Mouse (Mus musculus): ENCODE data around the gene Fpgs.

Gene Fpgs

DNA sequence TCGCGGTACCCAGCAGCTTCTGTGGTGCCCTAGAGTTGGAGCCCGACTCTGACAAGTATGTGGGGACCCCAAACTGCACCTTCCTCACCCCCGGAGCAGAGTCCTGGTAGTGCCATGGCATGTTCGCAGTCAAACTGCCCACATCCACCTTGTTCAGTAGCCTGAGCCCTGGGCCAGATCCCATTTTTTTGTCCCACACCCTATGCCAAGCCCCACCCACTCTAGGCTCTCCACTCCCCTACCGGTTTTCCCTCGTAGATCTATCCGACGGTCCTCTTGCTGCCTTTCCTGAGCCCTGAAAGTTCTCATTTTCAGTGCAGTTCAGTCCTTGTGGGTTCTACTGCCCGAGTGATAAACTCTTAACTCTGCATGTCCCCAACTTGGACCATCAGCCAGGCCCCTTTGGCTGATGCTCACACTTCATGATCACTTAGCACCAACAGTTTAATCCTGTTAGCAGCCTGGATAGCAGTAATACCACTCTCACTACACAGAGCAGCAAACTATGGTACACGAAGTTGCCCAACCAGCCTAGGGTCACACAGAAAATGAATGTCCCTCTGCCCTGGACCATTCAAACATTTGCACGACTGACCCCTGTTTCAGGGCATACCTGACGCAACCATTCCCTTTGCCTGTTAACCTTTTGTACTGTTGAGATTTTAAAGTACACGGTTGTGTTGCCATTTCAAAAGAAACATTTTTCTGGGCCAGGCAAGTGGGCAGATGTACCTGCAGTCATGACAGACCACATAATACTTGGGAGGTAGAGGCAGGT lies 2.8 kb downstream of the Fpgs start:
- DNase-seq (ENCODE audit: low spot score), result no peak

DNA sequence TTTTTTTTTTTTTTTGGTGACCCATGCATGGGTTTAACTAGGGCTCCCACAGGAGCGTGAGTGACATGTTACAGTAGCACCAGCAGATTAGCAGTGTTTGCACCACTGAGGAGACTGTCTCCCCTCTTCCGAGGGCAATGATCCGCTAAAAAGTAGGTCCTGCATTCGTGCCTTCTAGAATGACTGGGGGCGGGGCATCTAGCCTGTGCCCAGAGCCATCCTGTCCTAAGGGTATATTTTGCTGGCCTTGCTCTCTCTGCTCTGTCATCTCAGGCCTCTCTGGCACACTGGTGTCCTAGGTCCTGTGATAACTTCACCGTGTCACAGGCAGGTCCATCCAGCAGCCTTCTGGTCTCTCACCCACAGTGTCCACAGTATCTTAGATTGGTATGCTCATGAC lies 4.3 kb downstream of the Fpgs start:
- no peak for DNase-seq (ENCODE audit: low spot score)

DNA sequence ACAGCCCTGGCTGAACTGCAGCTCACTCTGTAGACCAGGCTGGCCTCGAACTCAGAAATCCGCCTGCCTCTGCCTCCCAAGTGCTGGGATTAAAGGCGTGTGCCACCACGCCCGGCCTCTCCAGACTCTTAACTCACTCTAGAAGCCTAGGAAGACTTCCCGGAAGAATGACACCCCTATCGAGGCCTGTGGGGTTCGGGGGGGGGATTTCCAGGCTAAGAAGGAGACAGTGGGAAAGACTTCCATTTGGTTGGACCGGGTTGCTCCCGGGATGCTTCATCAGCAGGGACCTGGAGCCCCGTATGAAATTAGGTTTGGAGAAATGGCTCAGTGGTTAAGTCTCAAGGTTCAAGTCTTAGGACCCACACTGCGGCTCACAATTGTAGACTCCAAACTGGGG lies 9.3 kb downstream of the Fpgs start:
- DNase-seq (ENCODE audit: low spot score), result no peak

DNA sequence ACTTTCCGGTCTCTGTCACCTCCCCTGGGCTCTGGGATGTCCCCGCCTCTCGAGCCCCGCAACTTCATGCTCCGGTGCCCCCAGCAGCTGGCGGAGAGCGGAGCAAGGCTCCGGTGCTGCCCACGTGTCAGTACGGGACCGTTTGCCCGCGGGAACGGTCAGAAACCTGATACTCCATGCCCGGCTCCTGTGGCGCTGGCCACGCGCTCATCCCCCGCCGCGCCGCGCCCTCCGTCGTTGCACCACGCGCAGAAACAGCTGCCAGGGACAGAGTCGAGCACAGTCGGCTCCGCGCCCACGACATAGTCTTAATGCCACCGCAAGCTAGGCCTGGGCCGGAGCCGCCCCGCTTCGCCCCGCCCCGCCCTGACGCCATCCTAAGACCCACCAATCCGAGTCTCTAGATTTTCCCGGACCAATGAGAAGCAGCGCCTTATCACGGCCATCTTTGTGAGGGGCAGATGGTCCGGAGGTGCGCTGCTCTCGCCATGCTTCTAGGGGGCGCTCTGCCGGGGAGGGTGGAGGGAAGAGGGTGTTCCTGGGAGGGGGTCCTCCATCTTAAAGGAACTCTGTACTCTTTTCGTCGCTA lies 10.0 kb downstream of the Fpgs start:
- peak; percentile 92 for DNase-seq (ENCODE audit: low spot score)

DNA sequence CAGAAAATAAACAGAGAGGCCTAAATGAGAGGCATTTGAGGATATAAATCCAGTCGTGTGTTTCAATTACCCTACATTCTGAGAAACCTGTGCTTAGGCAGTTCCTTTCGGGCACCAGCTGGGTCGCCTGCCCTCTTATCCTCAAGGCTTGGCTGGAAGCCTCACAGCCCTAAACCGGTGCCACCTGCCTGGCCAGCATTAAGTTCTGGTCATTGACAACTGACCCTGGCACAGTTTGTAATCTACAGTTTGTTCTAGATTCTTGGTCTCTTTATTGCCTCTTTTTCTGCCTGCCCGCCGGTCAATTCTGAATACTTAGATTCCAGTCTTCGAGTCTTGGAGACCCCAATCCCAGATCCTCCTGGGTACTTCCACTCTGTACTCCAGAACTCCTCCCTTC lies 10.7 kb downstream of the Fpgs start:
- DNase-seq (ENCODE audit: low spot score), result no peak

DNA sequence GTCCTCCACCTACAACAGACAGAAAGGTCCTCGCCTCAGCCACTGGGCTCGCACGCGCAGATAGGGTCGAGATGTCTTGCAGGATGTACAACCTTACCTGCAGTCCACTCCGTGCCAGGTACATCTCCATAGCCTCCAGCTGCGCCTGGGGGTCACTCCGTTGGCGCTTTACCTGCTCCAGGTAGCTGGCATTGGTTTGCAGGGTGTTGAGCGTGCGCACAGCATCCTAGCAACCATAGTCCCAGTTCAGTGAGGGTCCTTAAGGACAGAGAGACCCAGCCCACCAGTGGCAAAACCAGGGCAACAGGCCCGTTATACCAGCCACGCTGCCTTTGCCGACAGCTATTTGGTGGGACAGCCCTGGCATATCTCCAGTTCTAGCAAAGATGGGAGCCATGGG lies 11.4 kb downstream of the Fpgs start:
- no peak for DNase-seq (ENCODE audit: low spot score)

DNA sequence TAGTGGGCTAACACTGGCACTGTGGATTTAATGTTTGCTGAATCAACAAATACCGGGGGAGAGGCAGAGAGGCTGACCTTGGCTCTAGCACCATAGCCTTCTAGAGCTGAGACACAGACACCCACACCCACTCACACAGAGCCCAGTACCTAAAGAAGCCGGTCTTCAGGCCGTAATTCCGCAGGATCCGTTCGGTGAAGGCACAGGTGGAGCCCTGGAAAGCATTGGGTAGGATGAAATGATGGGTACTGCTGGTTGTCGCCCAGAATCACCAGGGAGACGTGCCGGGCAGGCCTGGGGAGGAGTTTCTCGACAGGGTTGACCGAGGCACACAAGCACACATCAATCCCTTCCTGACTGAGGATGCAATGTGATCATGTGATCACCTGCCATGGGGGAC lies 12.9 kb downstream of the Fpgs start:
- no peak for DNase-seq (ENCODE audit: low spot score)

DNA sequence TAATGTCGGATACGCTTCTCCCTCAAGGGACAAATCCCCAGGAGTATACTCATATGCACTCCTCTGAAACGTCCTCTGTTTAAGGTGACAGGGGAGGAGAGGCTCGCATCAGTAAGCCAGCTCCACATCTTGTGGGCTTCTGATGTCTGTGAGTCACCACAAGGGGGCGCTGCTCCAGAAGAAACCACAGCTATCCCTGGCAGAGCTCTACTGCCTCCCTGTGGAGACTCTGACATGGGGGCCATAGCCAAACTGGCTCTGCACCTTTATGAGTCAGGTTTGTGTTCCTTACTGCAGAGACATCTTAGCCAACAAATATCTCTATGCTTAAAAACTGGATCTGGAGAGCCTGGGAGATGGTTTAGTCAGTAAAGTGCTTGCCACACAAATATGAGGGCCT lies 14.5 kb downstream of the Fpgs start:
- DNase-seq (ENCODE audit: low spot score), result peak; percentile 77

DNA sequence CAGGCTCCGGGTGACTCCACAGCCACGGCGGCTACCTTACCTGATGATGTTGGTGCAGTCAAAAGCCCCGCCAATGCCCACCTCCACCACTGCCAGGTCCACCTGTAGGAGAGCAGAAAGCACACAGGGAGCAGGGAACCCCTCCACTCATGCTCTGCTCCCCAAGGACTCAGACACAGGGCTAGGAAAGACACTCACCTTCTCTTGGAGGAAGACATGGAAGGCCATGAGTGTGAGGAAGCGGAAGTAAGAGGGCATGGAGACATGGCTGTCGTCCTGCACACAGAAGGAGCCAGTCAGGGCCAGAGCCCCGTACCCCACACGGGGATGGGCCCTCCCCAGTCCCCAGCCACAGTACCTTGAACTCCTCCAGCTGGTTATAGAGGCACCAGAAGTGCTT lies 16.4 kb downstream of the Fpgs start:
- no peak for DNase-seq (ENCODE audit: low spot score)

DNA sequence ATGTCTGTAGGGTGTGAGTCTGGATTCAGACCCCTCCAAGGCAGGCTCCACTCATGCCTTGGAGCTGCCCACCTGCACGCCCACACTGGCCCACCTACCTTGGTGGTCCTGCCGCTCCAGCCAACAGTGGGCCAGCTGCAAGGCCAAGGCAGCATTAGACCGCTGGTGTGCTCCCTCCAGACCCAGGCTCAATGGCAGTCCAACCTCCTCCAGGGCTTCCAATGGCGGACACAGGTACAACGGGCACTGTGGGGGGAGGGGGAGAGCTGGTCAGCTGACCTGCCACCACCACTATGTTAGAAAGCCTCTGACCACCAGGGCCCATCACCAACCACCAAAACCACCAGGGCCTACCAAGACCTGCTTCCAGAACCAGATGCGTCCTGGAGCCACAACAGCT lies 17.3 kb downstream of the Fpgs start:
- DNase-seq (ENCODE audit: low spot score), result no peak

DNA sequence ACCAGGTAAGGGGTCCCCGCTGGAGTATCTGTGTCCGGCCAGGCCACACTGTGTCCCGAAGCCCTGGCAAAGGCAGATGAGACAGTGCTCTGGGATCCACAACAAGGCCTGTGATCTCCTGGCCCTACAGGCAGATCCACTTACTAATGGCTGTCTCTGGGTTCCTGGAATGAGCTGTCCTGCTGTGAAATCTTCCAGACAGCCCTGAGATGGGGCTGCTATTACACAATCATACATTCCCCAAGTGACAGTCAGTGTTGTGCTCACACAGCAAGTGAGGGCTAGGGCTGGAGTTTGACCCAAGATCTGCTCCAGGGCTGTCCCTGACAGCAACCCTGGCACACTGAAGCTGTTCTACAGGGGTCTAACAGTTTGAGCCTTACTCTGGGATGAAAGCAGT lies 18.1 kb downstream of the Fpgs start:
- no peak for DNase-seq (ENCODE audit: low spot score)

DNA sequence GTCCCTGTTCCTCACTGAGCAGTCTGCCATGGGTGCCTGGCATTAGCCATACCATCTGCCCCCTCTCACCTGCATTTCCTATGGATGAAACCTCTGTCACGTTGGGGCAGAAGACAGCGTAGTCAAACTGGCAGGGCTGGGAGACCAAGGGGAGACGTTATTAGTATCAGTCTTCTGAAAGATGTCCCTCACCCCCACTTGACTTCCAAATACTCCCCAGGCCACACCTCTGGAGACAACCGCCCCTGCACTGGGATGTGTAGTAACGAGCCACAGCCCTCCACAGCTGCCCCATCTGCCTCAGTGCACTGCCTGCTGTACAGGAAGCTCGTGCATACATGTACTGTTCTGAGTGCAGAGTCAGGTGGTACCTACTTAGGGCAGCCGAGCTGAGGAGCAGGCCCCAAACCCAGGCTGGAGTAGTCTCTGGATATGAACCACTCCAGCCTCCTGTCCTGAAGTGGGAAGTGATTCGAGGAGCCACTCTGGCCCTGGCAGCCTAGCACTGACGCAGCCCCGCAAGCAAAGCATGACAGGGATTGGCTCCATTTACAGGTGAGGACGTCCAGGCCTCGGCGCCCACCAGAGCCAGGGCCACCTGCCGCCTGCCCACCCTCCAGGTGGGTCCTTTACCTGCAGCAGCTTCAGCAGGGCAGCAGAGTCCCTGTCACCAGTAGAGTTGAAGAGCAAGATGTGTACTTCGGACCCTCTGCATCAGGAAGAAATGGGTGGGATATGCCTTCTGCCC lies 19.1 kb downstream of the Fpgs start:
- no peak for DNase-seq (ENCODE audit: low spot score)

DNA sequence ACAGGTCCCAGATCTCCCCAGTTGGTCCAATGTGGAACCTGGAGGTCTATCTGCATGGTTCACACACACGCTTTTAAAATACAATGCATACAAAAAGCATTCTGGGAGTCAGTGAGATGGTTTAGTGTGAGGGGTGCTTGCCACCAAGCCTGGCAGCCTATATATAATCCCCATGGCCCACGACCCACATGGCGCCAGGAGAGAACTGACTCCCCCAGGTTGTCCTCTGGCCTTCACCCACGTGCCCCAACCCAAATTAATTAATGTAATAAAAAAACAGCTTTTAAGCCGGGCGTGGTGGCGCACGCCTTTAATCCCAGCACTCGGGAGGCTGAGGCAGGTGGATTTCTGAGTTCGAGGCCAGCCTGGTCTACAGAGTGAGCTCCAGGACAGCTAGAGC lies 20.2 kb downstream of the Fpgs start:
- no peak for DNase-seq (ENCODE audit: low spot score)

DNA sequence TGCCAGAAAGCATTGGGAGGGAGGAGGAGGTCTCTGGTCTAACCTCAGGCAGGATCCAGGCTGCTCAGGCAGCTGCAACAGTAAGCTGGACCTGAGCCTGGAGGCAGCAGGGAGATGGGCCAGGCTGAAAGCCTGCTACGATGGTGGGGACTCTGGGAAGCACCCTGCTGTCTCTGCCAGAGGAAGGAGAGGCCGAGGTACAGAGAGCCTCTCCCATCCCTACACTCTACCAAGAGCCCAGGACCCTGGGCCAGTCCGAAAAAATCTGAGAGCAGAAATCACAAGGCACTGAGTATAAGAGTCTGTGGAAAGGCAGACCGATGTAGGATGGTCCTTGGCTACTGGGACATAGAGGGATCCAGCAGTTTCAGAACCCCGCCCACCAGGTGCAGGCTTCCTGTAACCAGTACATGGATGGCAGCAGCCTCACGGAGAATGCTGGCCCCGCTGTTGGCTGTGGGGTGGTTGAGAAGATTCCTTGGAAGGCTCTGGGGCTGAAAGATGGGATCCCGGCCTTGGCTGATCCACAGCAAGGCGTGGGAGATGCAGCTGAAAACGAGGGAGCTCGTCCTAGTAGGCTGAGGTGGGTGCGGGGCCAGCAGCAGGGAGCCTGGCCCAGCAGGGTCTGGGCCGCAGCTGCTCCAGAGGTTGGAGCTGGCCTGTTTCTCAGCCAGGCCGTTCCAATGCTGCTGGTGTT lies 21.1 kb downstream of the Fpgs start:
- DNase-seq (ENCODE audit: low spot score), result no peak

DNA sequence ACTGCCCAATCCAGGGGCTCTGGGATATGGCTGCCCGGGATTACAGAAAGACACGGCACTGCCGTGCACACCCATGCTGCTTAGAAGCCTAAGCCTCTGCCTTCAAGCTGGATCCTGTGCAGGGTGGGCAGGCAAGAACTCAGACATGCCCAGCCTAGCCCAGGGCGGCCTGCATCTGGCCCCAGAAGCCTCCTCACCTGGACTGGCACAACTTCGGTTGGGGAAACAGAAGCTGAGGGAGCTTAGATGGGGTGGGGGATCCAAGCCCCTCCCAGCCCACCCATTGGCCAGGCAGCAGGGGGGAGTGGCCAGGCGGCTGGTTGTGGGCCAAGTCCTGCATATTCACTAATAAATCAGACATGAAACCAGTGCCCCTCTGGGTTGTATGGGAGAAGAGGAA lies 22.2 kb downstream of the Fpgs start:
- no peak for DNase-seq (ENCODE audit: low spot score)

DNA sequence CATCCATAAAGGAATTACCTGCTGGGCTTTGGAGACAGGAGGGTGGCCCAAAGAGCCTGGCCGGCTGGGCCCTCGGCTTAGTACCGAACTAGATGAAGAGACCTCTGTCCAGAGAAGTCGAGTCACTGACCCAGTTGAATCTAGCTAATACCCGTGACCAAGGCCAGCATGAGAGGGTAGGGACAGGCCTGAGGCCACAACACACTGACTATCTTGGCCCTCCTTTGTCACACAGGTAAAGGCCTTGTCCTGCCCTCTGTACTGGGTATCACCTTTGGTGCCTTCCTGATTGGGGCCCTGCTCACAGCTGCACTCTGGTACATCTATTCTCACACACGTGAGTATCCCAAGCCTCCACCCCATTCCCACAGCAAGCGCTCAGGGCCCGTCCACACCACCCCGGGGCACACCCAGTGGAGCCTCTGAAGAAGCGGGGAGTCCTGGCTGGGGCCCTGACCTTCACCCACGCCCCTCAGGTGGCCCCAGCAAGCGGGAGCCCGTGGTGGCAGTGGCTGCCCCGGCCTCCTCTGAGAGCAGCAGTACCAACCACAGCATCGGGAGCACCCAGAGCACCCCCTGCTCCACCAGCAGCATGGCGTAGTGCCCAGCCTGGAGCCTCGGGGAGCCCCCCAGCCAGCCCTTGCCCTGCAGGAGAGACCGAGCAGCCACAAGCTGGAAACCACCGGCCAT lies 22.8 kb downstream of the Fpgs start:
- no peak for DNase-seq (ENCODE audit: low spot score)

DNA sequence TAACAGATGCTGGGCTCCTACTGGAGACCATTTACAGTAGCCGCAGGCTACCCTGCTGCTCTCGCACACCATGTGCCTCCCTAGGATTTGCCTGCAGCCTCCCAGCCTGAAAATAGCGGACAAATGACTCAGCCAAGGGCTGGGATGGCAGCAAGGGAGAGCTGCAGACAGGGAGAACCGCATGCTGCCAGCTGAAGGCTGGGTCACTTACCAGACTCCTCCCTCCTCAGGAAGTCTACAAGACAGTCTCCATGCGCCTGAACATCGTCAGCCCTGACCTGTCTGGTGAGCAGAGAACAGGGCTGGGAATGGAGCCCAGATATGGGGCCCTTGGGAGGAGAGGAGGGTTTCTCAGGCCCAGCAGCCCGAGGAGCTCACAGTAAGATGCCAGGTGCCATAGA lies 23.9 kb downstream of the Fpgs start:
- DNase-seq (ENCODE audit: low spot score), result no peak

DNA sequence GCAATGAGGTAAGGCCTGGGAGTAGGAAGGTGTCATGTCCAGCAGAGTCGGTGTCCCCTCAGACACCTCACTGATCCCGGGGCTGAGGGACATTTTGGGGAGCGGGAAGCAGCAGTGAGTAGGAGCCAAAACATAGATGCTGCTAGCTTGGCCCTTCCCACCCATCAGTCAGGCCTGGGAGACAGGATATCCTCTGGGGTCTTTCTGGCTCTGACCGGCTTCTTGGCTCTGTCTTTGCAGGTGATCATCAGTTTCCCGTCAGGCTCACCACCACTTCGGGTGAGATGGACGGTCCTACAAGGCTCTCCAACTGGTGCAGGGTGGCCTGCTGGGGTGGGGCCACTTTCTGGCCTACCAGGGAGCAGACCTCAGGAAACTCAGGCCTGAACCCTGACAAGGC lies 26.3 kb downstream of the Fpgs start:
- DNase-seq (ENCODE audit: low spot score), result no peak

DNA sequence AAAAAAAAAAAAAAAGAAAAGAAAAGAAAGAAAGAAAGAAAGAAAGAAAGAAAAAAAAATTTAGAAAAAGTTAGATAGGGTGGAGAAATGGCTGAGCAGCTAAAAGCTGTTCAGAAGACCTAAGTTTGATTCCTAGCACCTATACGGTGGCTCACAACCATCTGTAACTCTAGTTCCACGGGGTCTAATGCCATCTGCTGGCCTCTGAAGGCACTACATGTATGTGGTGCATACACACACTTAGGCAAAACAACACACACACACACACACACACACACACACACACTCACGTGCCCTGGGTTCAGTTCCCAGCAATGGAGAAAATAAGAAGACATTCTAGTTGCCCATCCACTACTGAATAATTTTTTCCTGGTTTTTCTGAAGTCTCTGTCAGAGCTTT lies 27.1 kb downstream of the Fpgs start:
- DNase-seq (ENCODE audit: low spot score), result no peak

DNA sequence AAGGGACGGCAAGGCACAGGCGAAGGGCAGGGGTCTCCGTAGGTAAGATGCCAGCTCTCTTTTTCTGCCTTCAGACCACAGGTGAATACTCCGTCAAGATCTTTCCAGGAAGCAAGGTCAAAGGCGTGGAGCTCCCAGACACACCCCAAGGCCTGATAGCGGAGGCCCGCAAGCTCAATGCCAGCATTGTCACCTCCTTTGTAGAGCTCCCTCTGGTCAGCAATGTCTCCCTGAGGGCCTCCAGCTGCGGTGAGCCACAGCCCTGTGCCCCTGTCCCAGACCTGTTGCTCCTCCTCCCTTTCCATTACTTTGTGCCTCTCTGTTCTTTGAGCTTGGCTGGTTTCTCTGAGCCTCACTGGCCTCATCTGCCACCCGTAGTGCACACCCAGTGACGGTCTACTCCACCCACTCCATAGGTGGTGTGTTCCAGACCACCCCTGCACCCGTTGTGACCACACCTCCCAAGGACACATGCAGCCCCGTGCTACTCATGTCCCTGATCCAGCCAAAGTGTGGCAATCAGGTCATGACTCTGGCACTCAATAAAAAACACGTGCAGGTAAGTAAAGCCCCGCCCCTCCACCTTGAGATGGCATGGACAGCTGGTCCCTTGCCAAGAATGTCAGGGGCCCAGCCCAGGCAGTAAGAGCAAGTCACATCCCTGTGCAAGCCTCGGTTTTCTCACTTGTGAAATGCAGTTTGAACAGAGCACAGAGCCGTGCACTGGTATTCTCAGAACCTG lies 30.6 kb downstream of the Fpgs start:
- no peak for DNase-seq (ENCODE audit: low spot score)

DNA sequence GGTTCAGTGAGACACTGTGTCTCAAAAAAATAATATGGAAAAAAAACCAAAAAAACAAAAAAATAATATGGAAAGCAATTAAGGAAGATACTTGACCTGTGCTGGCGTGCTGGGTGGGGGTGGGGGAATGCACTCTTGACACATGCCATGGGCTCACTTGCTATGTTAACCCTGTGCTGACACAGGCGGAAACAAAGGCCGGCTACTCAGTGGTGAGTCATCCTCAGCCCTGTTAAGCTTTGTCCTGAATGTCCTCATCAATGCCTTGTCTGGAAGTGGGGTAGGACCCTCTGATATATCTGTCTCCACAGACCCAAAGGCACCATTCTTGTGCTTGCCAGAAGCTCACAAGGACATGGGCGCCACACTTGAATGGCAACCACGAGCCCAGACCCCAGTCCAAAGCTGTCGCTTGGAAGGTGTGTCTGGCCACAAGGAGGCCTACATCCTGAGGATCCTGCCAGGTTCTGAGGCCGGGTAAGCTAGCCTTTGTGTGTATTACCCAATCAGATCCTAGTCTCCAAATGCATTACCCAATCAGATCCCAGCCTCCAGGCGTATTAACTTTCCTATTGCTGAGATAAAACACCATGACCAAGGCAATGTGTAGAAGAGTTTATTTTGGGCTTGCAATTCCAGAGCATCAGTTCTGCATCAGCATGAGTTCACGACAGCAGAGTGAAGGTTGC lies 31.9 kb downstream of the Fpgs start:
- DNase-seq (ENCODE audit: low spot score), result no peak

Data from left cerebral cortex, adult 11 months (tissue).